Mouse (Mus musculus) forebrain, postnatal 0 days (tissue): ENCODE measurements around the gene Pcsk6. TPM values are rescaled to one million over a fixed set of nuclear protein-coding genes. Genes with fewer than 3 reads are reported as not detected.
A peak's percentile ranks its signal among the peaks of the same experiment; 100 is the strongest.

Experiments used
- ATAC-seq: fragments of 200-750 bp; cut with Nextera tagmentation; 2 replicates; pipeline ENCODE4 v1.8.0; 2017; ENCODE audit warnings: mild to moderate bottlenecking, moderate library complexity
- DNase-seq: peaks from one replicate; pipeline ENCODE4 v3.0.0-alpha.2; 2015
- H3K27ac ChIP-seq: fragments of 300-500 bp; sonication (generic); 2 replicates; pipeline ENCODE4 v1.5.1; 2014; ENCODE audit warnings: low read depth, mild to moderate bottlenecking, antibody characterized with exemption, low read length, moderate library complexity, mixed read lengths
- H3K27me3 ChIP-seq: fragments of 300-500 bp; sonication (generic); 2 replicates; pipeline ENCODE4 v1.6.1; 2014; ENCODE audit warnings: mild to moderate bottlenecking, low read length, mixed read lengths; ENCODE audit not compliant: insufficient read depth
- H3K36me3 ChIP-seq: fragments of 300-500 bp; sonication (generic); 2 replicates; pipeline ENCODE4 v1.6.1; 2014; ENCODE audit warnings: mild to moderate bottlenecking, moderate library complexity; ENCODE audit not compliant: insufficient read depth
- H3K4me1 ChIP-seq: fragments of 300-500 bp; sonication (generic); 2 replicates; pipeline ENCODE4 v1.6.1; 2014; ENCODE audit warnings: antibody characterized with exemption; ENCODE audit not compliant: insufficient read depth
- H3K4me2 ChIP-seq: fragments of 300-500 bp; sonication (generic); 2 replicates; pipeline ENCODE4 v1.6.1; 2014; ENCODE audit warnings: low read depth, mild to moderate bottlenecking, moderate library complexity
- H3K4me3 ChIP-seq: fragments of 300-500 bp; sonication (generic); 2 replicates; pipeline ENCODE4 v1.5.1; 2014; ENCODE audit warnings: low read depth, low read length, mixed read lengths
- H3K9ac ChIP-seq: fragments of 300-500 bp; sonication (generic); 2 replicates; pipeline ENCODE4 v1.6.1; 2014; ENCODE audit warnings: mild to moderate bottlenecking
- H3K9me3 ChIP-seq: fragments of 300-500 bp; sonication (generic); 2 replicates; pipeline ENCODE4 v1.6.1; 2016; ENCODE audit warnings: low read length
- CTCF ChIP-seq: sonication (generic); IDR thresholded peaks from 2 replicates; pipeline ENCODE4 v1.5.1; 2016; ENCODE audit warnings: antibody characterized with exemption, control low read depth, low read depth
- WGBS: fragments of 180-500 bp; shearing (Covaris S2); extraction: QIAGEN DNeasy Blood & Tissue Kit; methylation state at CpG from one replicate; pipeline ENCODE4 v1.1.7; 2014; 5-methylcytosine and 5-hydroxymethylcytosine counted together
- polyA plus RNA-seq: library from polyadenylated mRNA; unstranded; fragments of >200 nt; fragmentation: Nextera tagmentation; extraction: Ambion mirVana; gene quantifications from 2 replicates; pipeline ENCODE4 v1.2.1, GENCODE M21; 2015
- total RNA-seq: library from RNA; depleted of rRNA; stranded (reverse); fragments of >200 nt; gene quantifications from 2 replicates; pipeline ENCODE4 v1.2.3, GENCODE M21; 2014

Gene Pcsk6
- total and polyA plus RNA-seq, 2 experiments from 2014 or later: 2.4 to 10.2 TPM

- Histone ChIP-seq H3K27me3 (no peaks in the 10 kb centered on the region), H3K9me3 (no peaks in the 10 kb centered on the region), H3K4me1 (no peaks in the 10 kb centered on the region), H3K4me2 (no peak overlapping the region), H3K4me3 (no peak overlapping the region), H3K9ac (no peak overlapping the region), H3K27ac (0 out of 2 replicates have a peak overlapping the region, but pooled peaks have one; percentile 29), H3K36me3 (no peaks in the 10 kb centered on the region)
- ATAC-seq: peak; percentile 82
- WGBS: 76% methylated on average over 16 of the region's 16 CpGs
- DNase-seq: peak; percentile 34
- no peak for TF ChIP-seq CTCF
Observed at GRCm38 (mm10) chr7:66001035-66001754, 139.7 kb downstream of the Pcsk6 start.

GRCm38 (mm10) chr7:66001797-66002196 lies 140.3 kb downstream of the Pcsk6 start:
- Histone ChIP-seq H3K36me3 (no peaks in the 10 kb centered on the region), H3K4me1 (no peaks in the 10 kb centered on the region), H3K4me2 (no peak overlapping the region), H3K9ac (no peak overlapping the region), H3K9me3 (no peaks in the 10 kb centered on the region), H3K27ac (no peak overlapping the region), H3K4me3 (no peak overlapping the region), H3K27me3 (no peaks in the 10 kb centered on the region)
- 56% methylated on average over 3 of the region's 3 CpGs for WGBS
- DNase-seq (no peak), ATAC-seq (no peak)
- TF ChIP-seq CTCF: no peak

GRCm38 (mm10) chr7:66003447-66003846 lies 141.9 kb downstream of the Pcsk6 start:
- DNase-seq (no peak), ATAC-seq (no peak)
- Histone ChIP-seq H3K4me2 (no peak overlapping the region), H3K36me3 (no peaks in the 10 kb centered on the region), H3K9me3 (no peaks in the 10 kb centered on the region), H3K4me3 (no peak overlapping the region), H3K4me1 (no peaks in the 10 kb centered on the region), H3K27ac (no peak overlapping the region), H3K9ac (no peak overlapping the region), H3K27me3 (no peaks in the 10 kb centered on the region)
- no peak for TF ChIP-seq CTCF
- WGBS: 90% methylated on average over 5 of the region's 5 CpGs

- Histone ChIP-seq H3K27ac (no peak overlapping the region), H3K36me3 (no peaks in the 10 kb centered on the region), H3K4me2 (no peak overlapping the region), H3K4me3 (no peak overlapping the region), H3K9ac (no peak overlapping the region), H3K9me3 (no peaks in the 10 kb centered on the region), H3K27me3 (no peaks in the 10 kb centered on the region), H3K4me1 (no peaks in the 10 kb centered on the region)
- no peak for DNase-seq
- no peak for ATAC-seq
- whole genome bisulfite sequencing: 62% methylated on average over 13 of the region's 13 CpGs
- no peak for TF ChIP-seq CTCF
Observed at GRCm38 (mm10) chr7:66003865-66004638, 142.5 kb downstream of the Pcsk6 start.

- DNase-seq (no peak), ATAC-seq (no peak)
- Histone ChIP-seq H3K9me3 (no peaks in the 10 kb centered on the region), H3K4me1 (no peaks in the 10 kb centered on the region), H3K4me2 (no peak overlapping the region), H3K27ac (no peak overlapping the region), H3K36me3 (no peaks in the 10 kb centered on the region), H3K27me3 (no peaks in the 10 kb centered on the region), H3K4me3 (no peak overlapping the region), H3K9ac (no peak overlapping the region)
- WGBS: 91% methylated on average over 10 of the region's 10 CpGs
- TF ChIP-seq CTCF: no peak
Observed at GRCm38 (mm10) chr7:66005066-66005465, 143.5 kb downstream of the Pcsk6 start.

- Histone ChIP-seq H3K4me2 (0 out of 2 replicates have a peak overlapping the region, but pooled peaks have one; percentile 15), H3K4me3 (no peak overlapping the region), H3K9ac (no peak overlapping the region), H3K4me1 (no peaks in the 10 kb centered on the region), H3K9me3 (no peaks in the 10 kb centered on the region), H3K27me3 (no peaks in the 10 kb centered on the region), H3K27ac (no peak overlapping the region), H3K36me3 (no peaks in the 10 kb centered on the region)
- TF ChIP-seq CTCF: no peak
- 68% methylated on average over 11 of the region's 11 CpGs for WGBS
- DNase-seq (peak; percentile 37), ATAC-seq (no peak)
Observed at GRCm38 (mm10) chr7:66008161-66008891, 146.8 kb downstream of the Pcsk6 start.

- no peak for ATAC-seq
- Histone ChIP-seq H3K4me3 (no peak overlapping the region), H3K9me3 (no peaks in the 10 kb centered on the region), H3K27me3 (no peaks in the 10 kb centered on the region), H3K36me3 (no peaks in the 10 kb centered on the region), H3K4me2 (peak overlapping the region; percentile 15; the same call in 1 of the 2 replicates), H3K4me1 (no peaks in the 10 kb centered on the region), H3K9ac (no peak overlapping the region), H3K27ac (no peak overlapping the region)
- peak; percentile 52 for DNase-seq
- 54% methylated on average over 16 of the region's 16 CpGs for WGBS
- TF ChIP-seq CTCF: no peak
Observed at GRCm38 (mm10) chr7:66008892-66009273, 147.3 kb downstream of the Pcsk6 start.
